Mouse (Mus musculus) spleen, adult 12 weeks (tissue): ENCODE results near the gene Ube2o.

ENCODE experiments used
- DNase-seq: peaks from one replicate; pipeline ENCODE4 v3.0.0; 2022; ENCODE audit warnings: low spot score

The Ube2o gene

GRCm38 (mm10) chr11:116488207-116488606 lies 93.0 kb downstream of the Ube2o start:
- DNase-seq = no peak
